Mouse (Mus musculus) forebrain, embryonic 15.5 days (tissue): Measurements from ENCODE around the gene Bcl2l1. TPM values are rescaled to one million over a fixed set of nuclear protein-coding genes. Genes with fewer than 3 reads are reported as not detected.

ENCODE experiments used
- ATAC-seq: fragments of 200-750 bp; cut with Nextera tagmentation; replicated peaks from 2 replicates; pipeline ENCODE4 v1.8.0; 2017; ENCODE audit warnings: mild to moderate bottlenecking, moderate TSS enrichment, moderate library complexity
- H3K27ac ChIP-seq: fragments of 300-500 bp; sonication (generic); replicated peaks from 2 replicates; pipeline ENCODE4 v1.5.1; 2015; ENCODE audit warnings: mild to moderate bottlenecking, inconsistent platforms
- H3K27me3 ChIP-seq: fragments of 300-500 bp; sonication (generic); 2 replicates; pipeline ENCODE4 v1.6.1; 2015; ENCODE audit warnings: inconsistent platforms
- H3K36me3 ChIP-seq: fragments of 300-500 bp; sonication (generic); 2 replicates; pipeline ENCODE4 v1.6.1; 2015; ENCODE audit warnings: mild to moderate bottlenecking, inconsistent platforms
- H3K4me1 ChIP-seq: fragments of 300-500 bp; sonication (generic); 2 replicates; pipeline ENCODE4 v1.6.1; 2015; ENCODE audit warnings: inconsistent platforms
- H3K4me2 ChIP-seq: fragments of 300-500 bp; sonication (generic); replicated peaks from 2 replicates; pipeline ENCODE4 v1.6.1; 2015; ENCODE audit warnings: mild to moderate bottlenecking, inconsistent platforms
- H3K4me3 ChIP-seq: fragments of 300-500 bp; sonication (generic); 2 replicates; pipeline ENCODE4 v1.5.1; 2015; ENCODE audit warnings: mild to moderate bottlenecking, inconsistent platforms
- H3K9ac ChIP-seq: fragments of 300-500 bp; sonication (generic); replicated peaks from 2 replicates; pipeline ENCODE4 v1.6.1; 2015; ENCODE audit warnings: mild to moderate bottlenecking, inconsistent platforms
- H3K9me3 ChIP-seq: fragments of 300-500 bp; sonication (generic); 2 replicates; pipeline ENCODE4 v1.6.1; 2016; ENCODE audit warnings: inconsistent platforms
- WGBS: fragments of 180-500 bp; shearing (Covaris S2); methylation state at CpG from one replicate; pipeline ENCODE4 v1.1.7; 2015; ENCODE audit warnings: mixed read lengths; 5-methylcytosine and 5-hydroxymethylcytosine counted together
- polyA plus RNA-seq: library from polyadenylated mRNA; unstranded; fragments of >200 nt; fragmentation: Nextera tagmentation; extraction: Ambion mirVana; gene quantifications from 2 replicates; pipeline ENCODE4 v1.2.1, GENCODE M21; 2015

Bcl2l1 gene
- polyA plus RNA-seq, 1 experiment from 2014 or later = 183 TPM

GRCm38 (mm10) chr2:152794281-152794827 is 37.2 kb downstream of the Bcl2l1 start:
- no peaks in the 10 kb centered on the region for H3K9me3 ChIP-seq
- no peak overlapping the region for H3K4me2 ChIP-seq
- H3K9ac ChIP-seq = no peak overlapping the region
- no peaks in the 10 kb centered on the region for H3K27me3 ChIP-seq
- H3K27ac ChIP-seq = no peak overlapping the region
- ATAC-seq = no peak
- H3K36me3 ChIP-seq = no peaks in the 10 kb centered on the region
- WGBS = 76% methylated on average over 9 of the region's 9 CpGs
- peaks cover 3% of the 10 kb centered on the region; the same call in 1 of the 2 replicates for H3K4me1 ChIP-seq
- H3K4me3 ChIP-seq = no peak overlapping the region

- Histone ChIP-seq H3K4me2 (no peak overlapping the region), H3K27ac (no peak overlapping the region), H3K9ac (no peak overlapping the region), H3K4me1 (peaks cover 3% of the 10 kb centered on the region; the same call in 1 of the 2 replicates), H3K9me3 (no peaks in the 10 kb centered on the region), H3K4me3 (no peak overlapping the region), H3K36me3 (no peaks in the 10 kb centered on the region), H3K27me3 (no peaks in the 10 kb centered on the region)
- WGBS = 90% methylated on average over 5 of the region's 5 CpGs
- no peak for ATAC-seq
These were observed 38.1 kb downstream of the Bcl2l1 start for GRCm38 (mm10) chr2:152793381-152793780.

GRCm38 (mm10) chr2:152792461-152792860 is 39.1 kb downstream of the Bcl2l1 start:
- WGBS = 83% methylated on average over 2 of the region's 2 CpGs
- Histone ChIP-seq H3K9me3 (no peaks in the 10 kb centered on the region), H3K4me3 (no peak overlapping the region), H3K4me1 (peaks cover 3% of the 10 kb centered on the region; the same call in 1 of the 2 replicates), H3K27me3 (no peaks in the 10 kb centered on the region), H3K27ac (no peak overlapping the region), H3K4me2 (no peak overlapping the region), H3K9ac (no peak overlapping the region), H3K36me3 (no peaks in the 10 kb centered on the region)
- no peak for ATAC-seq

GRCm38 (mm10) chr2:152789591-152789999 is 41.9 kb downstream of the Bcl2l1 start:
- Histone ChIP-seq H3K36me3 (no peaks in the 10 kb centered on the region), H3K27ac (no peak overlapping the region), H3K4me1 (peaks cover 3% of the 10 kb centered on the region; the same call in 1 of the 2 replicates), H3K9me3 (no peaks in the 10 kb centered on the region), H3K4me3 (no peak overlapping the region), H3K27me3 (no peaks in the 10 kb centered on the region), H3K9ac (no peak overlapping the region), H3K4me2 (no peak overlapping the region)
- 74% methylated on average over 4 of the region's 4 CpGs for WGBS
- ATAC-seq = no peak

- Histone ChIP-seq H3K4me2 (no peak overlapping the region), H3K9ac (no peak overlapping the region), H3K4me1 (peaks cover under 1% of the 10 kb centered on the region; the same call in 1 of the 2 replicates), H3K9me3 (no peaks in the 10 kb centered on the region), H3K27ac (no peak overlapping the region), H3K4me3 (no peak overlapping the region), H3K27me3 (no peaks in the 10 kb centered on the region), H3K36me3 (no peaks in the 10 kb centered on the region)
- 77% methylated on average over 6 of the region's 6 CpGs for WGBS
- no peak for ATAC-seq
These were observed 42.6 kb downstream of the Bcl2l1 start for GRCm38 (mm10) chr2:152788892-152789421.

- H3K9ac ChIP-seq = no peak overlapping the region
- no peaks in the 10 kb centered on the region for H3K27me3 ChIP-seq
- 96% methylated on average over 6 of the region's 6 CpGs for WGBS
- ATAC-seq = no peak
- no peak overlapping the region for H3K4me3 ChIP-seq
- H3K4me1 ChIP-seq = no peaks in the 10 kb centered on the region
- H3K27ac ChIP-seq = no peak overlapping the region
- no peaks in the 10 kb centered on the region for H3K36me3 ChIP-seq
- H3K9me3 ChIP-seq = no peaks in the 10 kb centered on the region
- no peak overlapping the region for H3K4me2 ChIP-seq
These were observed 44.0 kb downstream of the Bcl2l1 start for GRCm38 (mm10) chr2:152787543-152787942.

- no peak overlapping the region for H3K4me2 ChIP-seq
- H3K36me3 ChIP-seq = no peaks in the 10 kb centered on the region
- H3K4me3 ChIP-seq = no peak overlapping the region
- 94% methylated on average over 2 of the region's 2 CpGs for WGBS
- no peaks in the 10 kb centered on the region for H3K27me3 ChIP-seq
- H3K9me3 ChIP-seq = no peaks in the 10 kb centered on the region
- H3K4me1 ChIP-seq = no peaks in the 10 kb centered on the region
- no peak for ATAC-seq
- no peak overlapping the region for H3K9ac ChIP-seq
- H3K27ac ChIP-seq = no peak overlapping the region
These were observed 44.4 kb downstream of the Bcl2l1 start for GRCm38 (mm10) chr2:152787136-152787535.

- Histone ChIP-seq H3K4me3 (no peak overlapping the region), H3K4me2 (no peak overlapping the region), H3K4me1 (no peaks in the 10 kb centered on the region), H3K9me3 (no peaks in the 10 kb centered on the region), H3K9ac (no peak overlapping the region), H3K36me3 (peaks cover 12% of the 10 kb centered on the region), H3K27ac (no peak overlapping the region), H3K27me3 (no peaks in the 10 kb centered on the region)
- no peak for ATAC-seq
- WGBS = 73% methylated on average over 18 of the region's 18 CpGs
These were observed 45.8 kb downstream of the Bcl2l1 start for GRCm38 (mm10) chr2:152785446-152786350.

GRCm38 (mm10) chr2:152784640-152785039 is 46.9 kb downstream of the Bcl2l1 start:
- H3K4me2 ChIP-seq = no peak overlapping the region

GRCm38 (mm10) chr2:152783241-152783640 is 48.3 kb downstream of the Bcl2l1 start:
- WGBS = 91% methylated on average over 5 of the region's 5 CpGs
- no peaks in the 10 kb centered on the region for H3K4me1 ChIP-seq
- no peaks in the 10 kb centered on the region for H3K9me3 ChIP-seq
- ATAC-seq = no peak
- H3K27ac ChIP-seq = no peak overlapping the region
- H3K4me3 ChIP-seq = no peak overlapping the region
- H3K36me3 ChIP-seq = peaks cover 19% of the 10 kb centered on the region
- no peak overlapping the region for H3K4me2 ChIP-seq
- no peak overlapping the region for H3K9ac ChIP-seq
- H3K27me3 ChIP-seq = no peaks in the 10 kb centered on the region

More at GRCm38 (mm10) chr2:152784640-152785039, 46.9 kb downstream of the Bcl2l1 start:
- Histone ChIP-seq H3K4me1 (no peaks in the 10 kb centered on the region), H3K9ac (no peak overlapping the region), H3K27me3 (no peaks in the 10 kb centered on the region), H3K4me3 (no peak overlapping the region), H3K27ac (no peak overlapping the region), H3K36me3 (peaks cover 19% of the 10 kb centered on the region), H3K9me3 (no peaks in the 10 kb centered on the region)
- no peak for ATAC-seq
- WGBS = 94% methylated on average over 8 of the region's 8 CpGs

- H3K36me3 ChIP-seq = peaks cover 19% of the 10 kb centered on the region
- no peak for ATAC-seq
- no peak overlapping the region for H3K4me2 ChIP-seq
- no peaks in the 10 kb centered on the region for H3K4me1 ChIP-seq
- H3K9ac ChIP-seq = no peak overlapping the region
- H3K9me3 ChIP-seq = no peaks in the 10 kb centered on the region
- no peak overlapping the region for H3K27ac ChIP-seq
- H3K4me3 ChIP-seq = no peak overlapping the region
- 83% methylated on average over 5 of the region's 5 CpGs for WGBS
- no peaks in the 10 kb centered on the region for H3K27me3 ChIP-seq
These were observed 48.9 kb downstream of the Bcl2l1 start for GRCm38 (mm10) chr2:152782656-152783055.

GRCm38 (mm10) chr2:152781031-152781711 is 50.4 kb downstream of the Bcl2l1 start:
- ATAC-seq = no peak; the same call in 1 of the 2 replicates
- H3K9me3 ChIP-seq = no peaks in the 10 kb centered on the region
- H3K36me3 ChIP-seq = peaks cover 19% of the 10 kb centered on the region
- H3K9ac ChIP-seq = no peak overlapping the region
- H3K4me1 ChIP-seq = 0 out of 2 replicates have a peak, but pooled peaks cover 3% of the 10 kb centered on the region
- 85% methylated on average over 3 of the region's 3 CpGs for WGBS
- H3K27me3 ChIP-seq = no peaks in the 10 kb centered on the region
- H3K4me3 ChIP-seq = no peak overlapping the region
- H3K27ac ChIP-seq = no peak overlapping the region
- H3K4me2 ChIP-seq = no peak overlapping the region
